Mouse (Mus musculus): ENCODE data around the gene Cd80.

Gene Cd80

DNA sequence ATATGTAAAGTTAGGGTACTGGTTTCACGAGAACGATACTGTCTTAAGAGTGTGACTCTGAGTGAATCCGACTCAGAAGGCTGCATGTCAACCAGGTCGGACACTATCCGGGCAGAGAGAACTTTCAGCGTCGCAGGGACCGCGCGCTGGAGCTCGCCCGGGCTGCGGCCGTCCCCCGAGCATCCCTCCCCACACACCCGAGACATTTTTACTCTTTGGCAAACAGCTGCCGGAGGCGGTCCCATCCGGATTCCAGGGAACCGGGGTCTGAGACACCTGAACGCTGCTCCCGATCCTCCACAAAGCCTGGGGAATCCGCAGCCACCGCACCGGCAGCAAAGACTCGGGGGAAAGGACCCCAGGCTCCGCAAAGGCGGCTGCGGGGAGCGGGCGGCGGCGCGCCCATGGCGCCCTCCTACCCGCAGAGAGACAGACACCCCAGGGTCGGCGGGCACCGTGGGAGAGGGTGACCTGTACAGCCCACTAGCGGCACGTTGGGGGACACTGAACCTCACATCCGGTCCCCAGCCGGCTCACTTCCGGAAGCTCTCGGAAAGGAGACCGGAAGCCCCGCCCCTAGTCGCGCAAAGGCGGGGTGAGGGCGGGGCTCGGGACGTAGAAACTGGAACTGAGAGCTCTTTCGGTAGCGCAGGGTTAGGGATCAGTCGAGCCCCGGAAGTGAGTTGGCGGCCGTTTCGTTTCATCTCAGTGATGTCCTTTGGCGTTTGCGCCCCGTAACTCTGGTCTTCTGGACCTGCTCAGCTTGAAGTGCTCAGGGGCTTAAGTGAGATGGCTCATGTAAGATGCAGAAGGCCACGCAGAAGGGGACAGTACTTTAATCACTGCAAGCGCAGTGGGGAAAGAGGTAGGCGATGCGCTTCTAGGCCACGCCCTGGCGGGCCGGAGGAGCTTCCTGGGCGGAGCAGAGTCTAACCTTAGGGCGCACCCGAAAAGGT lies 67.0 kb downstream of the Cd80 start, which contains the start of gene Timmdc1:
Gene Timmdc1, minus strand, starts transcription at position 535 of the 956 bp plus-strand sequence.
- peak; percentile 80 for DNase-seq (ENCODE audit: low spot score)

DNA sequence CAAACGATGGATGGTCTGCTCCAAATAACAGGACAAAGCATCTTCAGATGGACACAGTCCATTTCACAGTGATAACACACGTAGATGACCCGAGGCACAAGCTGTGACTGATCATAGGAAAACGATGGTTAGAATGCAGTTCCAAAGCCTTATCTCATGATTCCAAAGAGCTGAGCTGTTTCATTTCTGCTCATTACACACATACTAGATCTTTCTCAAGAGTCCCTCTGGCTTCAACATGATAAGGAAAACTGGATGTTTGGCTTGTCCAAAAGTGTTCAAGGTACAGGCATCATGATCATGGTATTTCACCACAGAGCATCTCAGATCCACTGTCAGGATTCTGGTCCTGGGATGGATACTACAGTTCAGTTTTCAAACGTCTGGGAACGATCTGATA lies 70.9 kb downstream of the Cd80 start:
- no peak for DNase-seq (ENCODE audit: low spot score)

DNA sequence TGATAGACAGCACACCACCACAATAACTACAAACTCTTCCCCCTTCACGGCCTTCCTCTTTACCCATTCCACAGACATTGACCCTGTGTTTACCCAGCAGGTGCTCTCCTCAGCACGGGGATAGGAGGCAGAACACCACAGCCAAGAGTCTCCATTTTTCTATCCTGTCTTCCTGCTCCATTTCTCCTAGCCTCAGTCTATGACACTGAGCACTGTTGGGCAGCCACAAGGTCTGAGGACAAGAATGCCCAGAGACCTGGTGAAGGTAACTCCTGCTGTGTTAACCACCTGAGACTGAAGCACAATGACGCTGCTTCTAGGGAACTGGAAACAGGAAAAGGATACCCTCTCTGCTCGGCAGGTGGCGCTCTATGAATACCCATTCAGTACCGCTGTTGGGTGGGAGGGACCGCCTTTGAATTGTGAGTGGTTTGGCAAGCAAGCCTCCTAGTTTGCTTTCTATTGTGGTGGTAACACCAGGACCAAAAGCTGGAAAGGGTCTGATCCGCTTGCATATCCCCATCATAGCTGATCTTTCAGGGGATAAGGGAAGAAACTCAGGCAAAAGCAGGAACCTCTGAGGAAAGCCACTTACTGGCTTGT lies 81.3 kb downstream of the Cd80 start:
- DNase-seq (ENCODE audit: low spot score), result peak; percentile 40

DNA sequence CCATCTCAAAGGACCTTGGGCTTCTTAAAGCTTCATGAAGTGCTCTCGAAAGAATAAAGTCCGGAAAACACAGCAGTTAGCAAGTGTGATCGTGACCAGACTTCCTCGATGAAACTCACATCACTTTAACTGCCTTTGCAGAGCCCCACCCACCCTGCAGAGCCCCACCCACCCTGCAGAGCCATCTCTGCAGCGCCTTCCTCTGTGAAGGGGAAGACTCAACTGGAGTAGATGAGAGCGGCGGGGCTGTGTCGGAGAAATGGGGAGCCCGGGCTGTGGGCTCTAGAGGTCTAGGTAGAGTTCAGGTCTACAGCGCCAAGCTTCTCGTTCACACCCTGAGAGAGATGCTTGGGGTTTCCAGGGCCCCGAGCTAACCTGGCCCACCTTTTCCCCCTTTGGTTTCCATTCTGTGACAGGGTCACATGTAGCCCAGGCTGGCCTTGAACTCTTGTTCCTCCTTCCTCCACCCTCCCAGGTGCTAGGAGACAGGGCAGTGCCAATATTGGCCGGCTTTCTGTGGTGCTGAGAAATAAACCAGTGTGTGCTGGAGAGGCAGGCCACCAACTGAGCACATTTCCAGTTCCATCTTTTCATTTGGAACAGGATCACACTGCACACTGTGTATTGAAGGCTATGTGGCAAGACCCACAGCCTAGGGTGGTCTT lies 83.5 kb downstream of the Cd80 start:
- DNase-seq (ENCODE audit: low spot score), result no peak

Data from ovary, postnatal 10 days (tissue).